Mouse (Mus musculus) left cerebral cortex, postnatal 25 days (tissue): ENCODE results near the gene 1110059E24Rik. TPM values are rescaled to one million over a fixed set of nuclear protein-coding genes. Genes with fewer than 3 reads are reported as not detected.
A peak's percentile ranks its signal among the peaks of the same experiment; 100 is the strongest.

Source experiments
- DNase-seq, 2 experiments: peaks; one replicate each; pipeline ENCODE4 v3.0.0; 2022; ENCODE audit warnings: low spot score in 2 of 2, mixed read lengths in 1 of 2
- intact Hi-C: fragments of 180-260 bp; cut with DNase I; formaldehyde crosslinking; loops from one replicate; pipeline ENCODE4 v1.15.1; 2025
- total RNA-seq, 2 experiments: library from RNA; stranded (reverse); gene quantifications; 2 replicates each; pipeline ENCODE4 v1.2.3; 2021

Gene 1110059E24Rik
- total RNA-seq, 2 experiments from 2014 or later, result 21.6 to 25.3 TPM

DNA sequence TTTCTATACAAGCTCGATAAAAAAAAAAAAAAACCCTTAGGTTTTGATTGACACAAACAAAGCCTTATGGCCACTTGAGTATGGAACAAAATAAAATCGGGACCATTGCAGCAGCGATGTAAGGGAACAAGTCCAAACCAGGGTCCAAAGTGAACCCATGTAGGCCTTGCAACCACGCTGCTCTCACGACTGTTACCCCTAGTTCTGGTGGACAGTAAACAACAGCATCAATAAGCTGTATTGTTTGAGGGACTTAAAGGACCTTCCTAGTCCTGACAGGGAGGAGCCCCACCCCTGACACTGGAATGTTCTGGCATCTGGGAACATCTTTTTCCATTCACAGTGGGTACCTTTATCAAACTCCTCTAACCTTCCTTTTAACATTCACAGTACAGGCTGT lies 68.8 kb downstream of the 1110059E24Rik start:
- no peak for DNase-seq

DNA sequence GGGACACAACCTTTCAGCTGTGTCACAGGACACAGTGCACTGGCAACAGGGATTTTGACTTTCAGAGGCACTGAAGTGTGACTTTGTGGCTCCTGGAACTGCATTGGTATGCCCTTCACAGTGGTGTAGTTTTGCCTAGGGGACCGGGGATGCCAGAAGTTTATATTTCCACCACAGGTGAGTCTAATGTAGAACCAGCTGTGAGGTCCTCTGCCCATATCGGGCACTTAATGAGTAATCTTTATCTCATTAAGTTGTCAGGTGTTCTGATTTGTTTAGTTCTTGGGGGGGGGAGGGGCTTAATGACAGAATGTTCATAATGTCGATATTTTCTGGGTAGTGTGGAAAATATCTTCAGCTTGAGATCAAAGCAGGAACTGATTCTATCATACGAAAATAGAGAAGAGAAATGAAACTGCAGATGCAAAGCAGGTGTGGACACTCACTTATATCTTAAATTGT lies 69.2 kb downstream of the 1110059E24Rik start:
- DNase-seq, result no peak
- intact Hi-C loops, result no loop called here

More for the DNA sequence above, 68.8 kb downstream of the 1110059E24Rik start:
- intact Hi-C loops, result no loop called here

DNA sequence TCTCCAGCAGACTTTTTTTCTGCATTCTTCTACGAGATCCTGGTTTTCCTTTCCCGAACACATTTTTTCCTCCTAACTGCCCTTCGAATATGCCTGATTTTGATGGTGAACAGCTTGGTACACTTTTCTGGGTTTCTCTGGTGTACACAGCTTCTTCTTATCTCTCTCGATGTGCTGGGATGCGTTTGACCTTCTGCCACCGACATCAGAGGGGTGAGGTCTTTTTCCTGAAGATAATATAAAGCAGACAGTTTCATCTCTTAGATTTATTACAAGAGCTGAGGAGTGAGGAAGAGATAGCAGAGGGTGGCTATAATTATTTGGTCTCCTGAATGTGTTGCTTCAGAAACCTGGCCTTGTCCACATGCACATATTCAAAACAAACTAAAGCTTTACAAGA lies 71.4 kb downstream of the 1110059E24Rik start:
- no peak for DNase-seq
- intact Hi-C loops, result no loop called here

DNA sequence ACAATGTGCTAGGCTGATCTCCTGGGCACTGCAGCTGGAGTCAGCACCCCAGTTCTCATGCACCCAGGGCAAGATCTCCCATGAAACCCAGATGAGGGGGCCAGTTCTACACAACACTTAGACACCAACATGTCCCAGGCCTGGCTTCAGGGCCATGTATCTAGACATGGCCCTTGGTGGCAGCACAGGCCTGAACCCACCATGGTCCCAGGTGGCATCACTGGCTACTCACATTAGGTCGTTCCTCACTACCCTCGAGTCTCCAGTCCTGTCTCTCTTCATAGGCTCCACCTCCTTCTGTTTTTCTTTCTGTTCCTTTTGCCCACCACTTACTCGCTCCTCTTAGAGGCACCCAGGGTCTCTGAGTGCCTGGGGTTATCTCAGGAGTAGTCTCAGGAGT lies 72.9 kb downstream of the 1110059E24Rik start:
- DNase-seq, result no peak
- intact Hi-C loops, result no loop called here

DNA sequence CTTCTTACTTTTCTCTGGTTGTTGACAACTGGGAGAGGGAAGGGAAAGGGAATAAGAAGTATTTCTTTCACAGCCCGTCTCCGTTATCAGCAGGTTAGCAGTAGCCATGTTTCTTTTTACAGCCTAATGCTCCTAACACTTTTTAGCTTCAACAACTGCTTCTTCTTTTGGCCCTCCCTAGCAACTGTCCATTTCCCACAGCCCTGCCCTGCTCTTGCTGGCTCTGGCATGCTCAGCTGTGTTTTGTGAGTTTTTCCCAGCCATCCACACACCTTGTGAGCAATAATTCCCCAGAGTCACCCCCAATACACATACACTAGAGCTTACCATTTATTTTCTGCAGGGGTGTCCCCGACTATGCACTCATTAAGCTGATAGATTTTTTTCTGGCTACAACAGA lies 75.3 kb downstream of the 1110059E24Rik start:
- no peak for DNase-seq
- intact Hi-C loops, result no loop called here

DNA sequence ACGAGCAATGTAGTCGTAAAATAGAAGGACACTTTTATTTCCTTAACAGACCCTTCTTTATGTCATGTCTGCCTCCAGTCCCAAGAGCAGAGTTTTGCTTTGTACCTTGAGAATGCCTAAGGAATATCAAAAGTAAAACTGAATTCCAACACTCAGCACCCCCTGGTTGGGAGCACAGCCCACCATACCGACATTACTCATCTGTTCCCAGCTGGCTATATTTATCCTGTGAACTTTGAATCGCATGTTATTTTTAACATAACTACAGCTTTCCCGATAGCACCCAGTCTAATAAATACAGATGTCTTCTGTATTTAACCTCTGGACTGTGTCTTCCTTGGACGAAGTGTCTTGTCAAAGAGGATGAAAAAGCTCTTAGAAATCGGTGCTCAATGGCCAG lies 80.8 kb downstream of the 1110059E24Rik start:
- no peak for DNase-seq
- intact Hi-C loops, result loop anchor here (1.0 to 2.0 kb wide), 3 partner anchors 81 to 733 kb away; partner anchors contain the start of genes 1110059E24Rik and Abhd17b

DNA sequence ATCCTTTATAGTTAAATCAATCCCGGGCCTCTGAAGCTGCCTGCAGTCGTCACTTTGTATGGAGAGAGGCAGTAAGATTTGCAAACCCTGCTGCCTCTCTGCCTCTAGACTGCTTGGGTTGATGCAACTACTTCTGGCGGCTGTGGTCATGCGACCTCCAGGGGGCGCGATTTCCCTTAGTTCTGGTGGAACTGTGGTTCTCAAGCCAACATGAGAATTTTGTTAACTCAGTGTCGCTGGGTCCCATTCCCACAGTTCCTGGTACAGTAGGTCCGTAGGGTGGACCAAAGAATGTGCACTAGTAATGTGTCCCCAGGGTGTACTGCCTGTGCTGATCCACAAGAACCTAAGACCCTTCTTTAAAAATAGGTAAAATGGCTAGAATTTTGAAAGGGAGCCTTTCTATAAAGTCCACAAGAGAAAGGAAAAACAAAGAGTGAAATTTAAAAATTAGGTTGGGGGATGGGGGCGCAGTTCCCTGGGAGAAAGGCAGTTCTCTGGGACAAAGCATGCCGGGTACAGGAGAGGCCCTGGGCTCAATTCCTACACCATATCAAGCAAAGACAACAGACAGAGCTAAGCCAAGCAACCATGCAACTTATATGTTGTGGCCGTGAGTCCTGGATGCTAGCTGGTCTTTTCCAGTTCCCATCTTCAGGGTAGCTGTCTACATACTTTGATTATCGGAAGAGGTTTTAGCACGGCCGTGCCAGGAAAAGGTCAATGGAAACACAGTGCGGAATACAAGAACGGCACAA lies 81.4 kb downstream of the 1110059E24Rik start:
- DNase-seq, result peak; percentile 76 to 85
- intact Hi-C loops, result loop anchor here (1.0 to 2.0 kb wide), 3 partner anchors 81 to 733 kb away; partner anchors contain the start of genes 1110059E24Rik and Abhd17b

DNA sequence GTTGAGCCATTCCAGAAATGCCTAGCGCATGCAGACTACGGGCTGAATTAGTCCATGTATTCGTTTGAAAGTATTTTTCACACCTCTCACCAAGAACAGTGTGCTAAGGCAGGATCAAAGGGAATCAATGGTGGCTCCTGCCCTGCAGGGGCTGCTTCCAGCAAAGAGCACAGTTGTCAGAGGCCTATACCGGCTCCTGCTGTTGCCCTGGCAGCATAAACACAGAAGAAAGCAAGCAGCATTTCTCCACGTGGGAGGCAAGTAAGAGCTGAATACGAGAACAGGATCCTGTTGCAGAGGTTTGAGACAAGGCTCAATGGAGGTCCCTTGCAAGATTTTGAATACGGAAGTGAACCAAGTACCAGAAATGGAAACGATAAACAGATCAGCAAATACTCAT lies 82.0 kb downstream of the 1110059E24Rik start:
- intact Hi-C loops, result loop anchor here (1.0 to 2.0 kb wide), 3 partner anchors 82 to 734 kb away; partner anchors contain the start of genes 1110059E24Rik and Abhd17b

DNA sequence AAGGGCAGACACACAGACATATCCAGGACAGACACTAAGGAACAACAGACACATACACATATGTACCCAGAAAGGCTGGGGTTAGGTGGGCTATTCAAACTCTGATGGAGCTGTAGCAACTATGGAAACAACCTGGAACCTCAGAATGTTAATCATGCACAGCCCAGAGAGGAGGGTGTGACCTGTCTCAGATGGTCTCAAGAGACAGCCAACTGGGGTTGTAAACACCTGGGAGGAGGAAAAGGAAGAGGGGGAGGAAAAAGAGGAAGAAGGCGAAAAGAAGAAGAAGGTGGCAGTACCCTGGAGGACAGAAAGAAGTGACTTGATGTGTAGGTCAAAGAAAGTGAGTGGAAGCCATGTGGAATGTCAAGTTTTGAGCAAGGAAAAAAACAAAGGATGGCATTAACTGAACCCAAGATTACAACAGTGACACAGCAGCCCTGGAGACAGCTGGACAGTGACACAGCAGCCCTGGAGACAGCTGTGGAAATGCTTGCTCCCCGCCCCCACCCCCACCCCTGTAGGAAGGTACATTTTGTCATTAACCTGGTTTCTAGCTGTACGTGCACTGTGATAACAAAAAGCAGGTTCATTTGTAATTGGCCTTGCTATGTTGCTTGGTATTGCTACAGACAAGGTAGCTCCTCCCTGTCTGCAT lies 84.1 kb downstream of the 1110059E24Rik start:
- no peak for DNase-seq
- intact Hi-C loops, result loop anchor here (10.0 kb wide), 1 partner anchor 294 kb away; the partner anchor contains the start of gene Zfand5

More for the DNA sequence above, 82.0 kb downstream of the 1110059E24Rik start:
- DNase-seq, result peak; percentile 28 to 30

DNA sequence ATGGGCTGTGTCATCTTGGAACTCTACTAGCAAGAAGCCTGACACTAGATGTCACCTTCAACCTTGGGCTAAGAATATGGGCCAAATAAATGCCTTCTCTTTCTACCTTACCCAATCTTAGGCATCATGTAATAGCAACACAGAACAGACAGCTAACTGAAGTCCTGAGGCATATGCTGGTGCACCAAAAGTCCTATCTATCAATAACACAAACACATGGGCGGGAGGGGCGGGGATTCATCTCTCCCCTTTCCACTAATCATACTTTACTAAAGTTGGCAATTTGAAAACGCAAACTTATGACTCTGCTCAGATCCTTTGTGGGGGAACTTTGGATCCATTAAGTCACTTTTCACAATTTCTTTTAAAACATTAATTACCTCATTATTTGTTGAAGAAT lies 84.8 kb downstream of the 1110059E24Rik start:
- intact Hi-C loops, result loop anchor here (10.0 kb wide), 1 partner anchor 293 kb away; the partner anchor contains the start of gene Zfand5
- DNase-seq, result no peak

DNA sequence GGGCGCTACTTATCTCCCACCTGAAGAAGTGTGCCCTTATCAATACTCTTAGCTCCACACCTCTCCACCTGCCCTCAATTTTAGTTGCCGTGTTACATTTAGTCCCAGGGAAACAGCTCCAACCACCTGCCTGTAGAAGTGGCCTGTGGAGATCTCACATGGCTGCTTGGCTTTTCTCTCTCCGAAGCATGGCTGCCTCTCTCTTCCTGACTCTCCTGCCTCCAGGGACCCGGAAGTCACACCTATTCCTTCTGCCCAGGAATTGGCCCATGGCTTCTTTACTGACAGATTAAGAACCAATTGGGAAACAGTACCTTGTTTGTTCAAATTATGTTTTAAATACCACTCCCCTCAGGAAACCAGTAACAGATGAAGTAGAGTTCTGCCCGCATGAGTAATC lies 86.3 kb downstream of the 1110059E24Rik start:
- no peak for DNase-seq
- intact Hi-C loops, result loop anchor here (10.0 kb wide), 1 partner anchor 292 kb away; the partner anchor contains the start of gene Zfand5

DNA sequence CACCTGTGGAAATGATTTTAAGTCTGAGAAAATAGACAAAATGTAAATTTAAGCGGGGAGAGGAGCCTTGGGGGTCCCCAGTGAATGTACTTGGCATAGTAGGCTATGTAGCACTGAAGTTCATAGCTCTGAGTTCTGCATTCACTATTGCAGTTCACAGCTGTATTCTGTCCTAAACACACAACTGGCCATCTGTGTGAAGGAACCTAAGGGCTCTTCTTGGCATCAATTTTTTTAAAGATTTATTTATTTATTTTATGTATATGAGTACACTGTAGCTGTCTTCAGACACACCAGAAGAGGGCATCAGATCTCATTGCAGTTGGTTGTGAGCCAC lies 88.3 kb downstream of the 1110059E24Rik start:
- no peak for DNase-seq
- intact Hi-C loops, result loop anchor here (1.0 to 10.0 kb wide), 4 partner anchors 191 to 766 kb away; partner anchors contain the start of gene Zfand5

DNA sequence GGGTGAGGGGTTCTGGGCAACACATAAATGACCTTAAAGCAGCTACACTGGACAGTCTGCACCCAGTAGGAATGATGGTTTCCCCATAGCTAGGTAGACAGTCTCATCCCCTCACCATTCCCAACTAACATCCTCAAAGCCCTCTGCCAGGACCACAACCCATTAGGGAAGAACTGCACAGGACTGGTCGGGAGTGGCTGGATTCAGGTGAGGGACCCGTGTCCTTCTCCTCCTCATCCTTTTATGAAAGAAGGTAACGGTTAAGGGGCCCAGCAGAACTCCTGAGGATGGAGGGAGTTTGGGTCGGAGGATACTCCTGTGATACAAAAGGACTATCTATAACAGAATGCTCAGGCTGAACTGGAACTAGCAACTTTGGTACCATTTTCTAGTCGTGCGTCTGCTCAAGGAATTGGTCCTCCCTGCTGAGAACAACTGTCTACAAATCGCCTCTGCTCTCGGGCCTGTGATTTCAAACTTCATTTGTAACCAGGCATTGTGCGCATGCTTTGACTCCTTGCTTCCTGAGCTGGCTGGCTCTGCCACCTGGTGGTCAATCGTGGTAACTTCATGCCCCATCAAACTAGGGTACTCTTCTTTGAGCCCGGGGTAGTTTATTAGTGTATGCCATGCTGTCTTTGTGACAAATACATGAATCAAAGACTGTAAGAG lies 88.9 kb downstream of the 1110059E24Rik start:
- intact Hi-C loops, result loop anchor here (1.0 to 10.0 kb wide), 4 partner anchors 191 to 765 kb away; partner anchors contain the start of gene Zfand5
- peak; percentile 79 to 90 for DNase-seq

DNA sequence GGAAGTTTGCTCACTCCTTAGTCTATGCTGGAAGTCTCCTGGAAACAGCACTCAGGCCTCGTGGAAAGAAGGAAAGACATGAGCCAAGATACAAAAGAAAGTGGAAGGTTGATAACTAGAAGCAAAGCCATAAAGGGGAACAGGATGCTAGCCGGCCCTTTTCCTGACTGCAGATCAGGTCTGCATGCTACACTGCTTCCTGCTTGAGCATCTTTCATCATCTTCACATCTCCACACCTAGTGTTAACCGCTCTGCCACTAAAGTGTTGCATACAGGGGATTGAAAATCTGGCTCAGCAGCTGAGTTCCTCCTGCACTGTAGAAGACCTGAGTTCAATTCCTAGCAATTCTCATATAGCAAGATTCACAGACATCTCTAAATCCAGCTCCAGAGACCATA lies 89.8 kb downstream of the 1110059E24Rik start:
- no peak for DNase-seq
- intact Hi-C loops, result loop anchor here (5.0 to 10.0 kb wide), 2 partner anchors 288 to 526 kb away; partner anchors contain the start of gene Zfand5

DNA sequence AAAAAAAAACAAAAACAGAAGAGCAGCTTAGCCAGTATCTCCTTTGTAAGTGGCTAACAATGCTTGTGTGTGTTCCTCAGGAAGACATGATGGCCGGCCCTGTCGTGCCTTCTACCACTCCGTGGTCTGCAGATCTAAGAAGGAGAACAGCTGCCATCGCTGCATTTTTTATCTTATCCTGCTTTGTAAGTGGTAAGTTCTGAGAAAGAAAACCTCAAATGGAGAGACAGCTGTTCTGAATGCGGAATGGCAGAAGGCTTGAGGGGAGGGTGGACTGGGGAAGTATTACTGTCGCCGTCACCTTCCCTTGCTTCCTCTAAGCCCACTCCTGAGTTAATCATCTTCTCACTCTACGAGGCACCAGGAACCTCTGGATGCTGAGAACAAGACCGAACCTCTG lies 100.0 kb downstream of the 1110059E24Rik start:
- no peak for DNase-seq
- intact Hi-C loops, result no loop called here

DNA sequence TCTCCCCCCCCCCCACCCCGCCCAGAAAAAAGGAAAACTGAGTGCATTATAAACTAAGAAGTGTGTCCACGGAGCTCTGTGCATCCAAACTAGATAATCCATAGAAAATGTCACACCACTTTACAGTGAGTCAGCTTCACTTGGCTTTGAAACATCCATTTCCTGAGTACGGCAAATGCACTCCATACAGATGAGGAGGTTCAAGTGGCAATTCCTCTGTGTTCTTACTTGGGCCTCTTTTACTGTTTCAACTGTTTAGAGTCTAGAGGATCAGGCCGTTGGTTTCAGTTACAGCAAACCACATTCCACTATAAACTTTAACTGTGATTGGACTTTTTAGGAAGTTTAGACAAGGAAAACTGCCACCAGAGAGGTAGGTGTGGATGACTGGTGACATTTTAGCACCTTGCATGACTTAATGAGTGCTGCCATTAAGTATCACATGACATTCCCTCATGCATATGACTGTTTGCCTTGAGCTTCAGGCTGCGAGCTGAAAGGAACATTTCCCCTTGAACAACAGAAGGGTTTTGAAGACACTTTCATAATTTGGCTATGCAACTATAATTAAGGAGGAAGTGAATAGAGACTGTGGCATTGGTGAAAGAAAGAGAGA lies 100.7 kb downstream of the 1110059E24Rik start:
- intact Hi-C loops, result no loop called here
- DNase-seq, result no peak

DNA sequence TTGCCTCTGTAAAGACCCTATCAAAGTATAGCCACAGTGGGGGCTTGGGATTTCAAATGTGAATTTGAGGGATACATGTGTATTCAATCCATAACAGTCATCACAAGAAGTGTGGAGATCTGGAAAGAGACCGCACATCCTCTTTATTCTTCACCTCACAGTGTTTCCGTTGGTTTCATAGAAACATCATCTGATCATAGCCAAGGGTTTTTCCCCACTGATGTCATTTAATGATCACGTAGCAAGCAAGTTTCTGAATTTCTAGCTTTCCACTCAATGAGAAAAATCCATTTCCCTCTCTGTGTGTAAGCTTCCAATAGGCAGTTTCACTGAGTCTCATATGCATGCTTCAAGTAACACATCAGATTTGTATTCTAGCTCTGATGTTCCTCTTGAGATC lies 103.1 kb downstream of the 1110059E24Rik start:
- intact Hi-C loops, result no loop called here

DNA sequence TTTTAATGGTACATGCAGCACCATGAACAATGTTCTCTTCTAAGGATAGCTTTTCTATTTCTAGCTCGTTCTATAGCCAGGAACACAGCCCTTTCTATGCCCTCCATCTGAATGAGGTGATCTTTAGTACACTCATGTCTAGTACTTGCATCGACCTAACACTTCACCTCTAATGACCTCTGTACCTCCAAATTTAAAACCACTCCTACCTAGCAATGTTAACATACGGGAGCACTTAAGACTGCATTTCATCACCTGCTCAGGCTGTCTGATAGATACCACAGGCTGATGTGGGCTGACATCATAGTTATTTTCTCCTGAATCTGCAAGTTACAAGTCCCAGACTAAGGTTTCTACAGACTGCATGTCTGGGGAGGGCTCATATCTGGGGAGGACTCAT lies 103.8 kb downstream of the 1110059E24Rik start:
- intact Hi-C loops, result no loop called here

More for the DNA sequence above, 103.1 kb downstream of the 1110059E24Rik start:
- no peak for DNase-seq

DNA sequence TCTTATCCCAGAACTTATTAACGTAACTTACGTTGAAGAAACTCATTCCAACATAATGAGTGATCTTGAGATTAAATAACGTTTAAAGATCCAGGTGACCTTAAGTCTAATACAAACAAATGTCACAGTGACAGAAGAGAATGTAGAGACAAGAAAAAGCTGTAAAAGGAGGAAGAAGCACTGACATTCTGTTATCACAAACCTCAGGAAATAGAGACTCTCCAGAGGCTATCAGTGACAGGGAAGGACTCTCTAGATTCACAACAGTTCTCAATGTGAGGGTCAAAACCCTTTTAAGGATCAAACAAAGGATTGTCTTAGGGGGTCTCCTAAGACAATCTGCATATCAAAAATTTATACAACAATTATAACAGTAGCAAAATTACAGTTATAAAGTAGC lies 115.7 kb downstream of the 1110059E24Rik start:
- no peak for DNase-seq
- intact Hi-C loops, result no loop called here

More for the DNA sequence above, 103.8 kb downstream of the 1110059E24Rik start:
- DNase-seq, result no peak
